Mouse (Mus musculus) heart, postnatal 25 days (tissue): Measurements from ENCODE around the gene Lpo. TPM values are rescaled to one million over a fixed set of nuclear protein-coding genes. Genes with fewer than 3 reads are reported as not detected.

Experiments
- DNase-seq: peaks from one replicate; pipeline ENCODE4 v3.0.0; 2022; ENCODE audit warnings: low spot score
- intact Hi-C: fragments of 180-260 bp; cut with DNase I; formaldehyde crosslinking; loops from one replicate; pipeline ENCODE4 v1.15.1; 2025
- total RNA-seq, 2 experiments: library from RNA; stranded (reverse); gene quantifications; 2 replicates each; pipeline ENCODE4 v1.2.3; 2021

The Lpo gene
- total RNA-seq, 2 experiments from 2014 or later: not detected

GRCm38 (mm10) chr11:87808236-87808635, 19.9 kb downstream of the Lpo start:
- intact Hi-C loops: no loop called here
- DNase-seq: no peak

GRCm38 (mm10) chr11:87807433-87807832, 20.7 kb downstream of the Lpo start:
- no peak for DNase-seq
- intact Hi-C loops: no loop called here

- no peak for DNase-seq
- intact Hi-C loops: no loop called here
Observed at GRCm38 (mm10) chr11:87805448-87805847, 22.6 kb downstream of the Lpo start.

GRCm38 (mm10) chr11:87802621-87803020, 25.5 kb downstream of the Lpo start:
- DNase-seq: no peak
- intact Hi-C loops: no loop called here

GRCm38 (mm10) chr11:87801711-87802275, 26.3 kb downstream of the Lpo start:
- intact Hi-C loops: no loop called here
- peak; percentile 9 for DNase-seq

- no peak for DNase-seq
- intact Hi-C loops: no loop called here
Observed at GRCm38 (mm10) chr11:87793460-87793859, 34.6 kb downstream of the Lpo start, which contains the start of gene Mpo. Gene Mpo (plus strand): TSS chr11:87793581.

GRCm38 (mm10) chr11:87790088-87790487, 38.0 kb downstream of the Lpo start:
- no peak for DNase-seq
- intact Hi-C loops: no loop called here

GRCm38 (mm10) chr11:87780130-87780529, 48.0 kb downstream of the Lpo start:
- no peak for DNase-seq
- intact Hi-C loops: no loop called here

- no peak for DNase-seq
- intact Hi-C loops: no loop called here
Observed at GRCm38 (mm10) chr11:87779392-87779791, 48.7 kb downstream of the Lpo start.

GRCm38 (mm10) chr11:87778915-87779314, 49.2 kb downstream of the Lpo start:
- DNase-seq: no peak
- intact Hi-C loops: no loop called here

GRCm38 (mm10) chr11:87778100-87778765, 49.9 kb downstream of the Lpo start:
- no peak for DNase-seq

GRCm38 (mm10) chr11:87772354-87772753, 55.7 kb downstream of the Lpo start:
- no peak for DNase-seq
- intact Hi-C loops: loop anchor here (5.0 kb wide), 1 partner anchor 560 kb away; no protein-coding TSS in a partner anchor

More at GRCm38 (mm10) chr11:87778100-87778765, 49.9 kb downstream of the Lpo start:
- intact Hi-C loops: no loop called here

GRCm38 (mm10) chr11:87770989-87771388, 57.1 kb downstream of the Lpo start:
- DNase-seq: no peak
- intact Hi-C loops: loop anchor here (1.0 to 5.0 kb wide), 2 partner anchors 109 to 559 kb away; partner anchors contain the start of gene Rnf43

GRCm38 (mm10) chr11:87768745-87769144, 59.3 kb downstream of the Lpo start:
- intact Hi-C loops: no loop called here
- DNase-seq: no peak

- intact Hi-C loops: no loop called here
- no peak for DNase-seq
Observed at GRCm38 (mm10) chr11:87763988-87764876, 63.9 kb downstream of the Lpo start.

GRCm38 (mm10) chr11:87763511-87763987, 64.5 kb downstream of the Lpo start:
- intact Hi-C loops: no loop called here
- DNase-seq: no peak

GRCm38 (mm10) chr11:87762702-87763385, 65.2 kb downstream of the Lpo start:
- intact Hi-C loops: no loop called here
- no peak for DNase-seq

GRCm38 (mm10) chr11:87761806-87762701, 66.0 kb downstream of the Lpo start:
- intact Hi-C loops: no loop called here
- no peak for DNase-seq

- DNase-seq: no peak
- intact Hi-C loops: no loop called here
Observed at GRCm38 (mm10) chr11:87761181-87761721, 66.8 kb downstream of the Lpo start.
